Mouse (Mus musculus) left cerebral cortex, postnatal 25 days (tissue): ENCODE results near the gene Gprin2. TPM values are rescaled to one million over a fixed set of nuclear protein-coding genes. Genes with fewer than 3 reads are reported as not detected.

ENCODE experiments used
- DNase-seq, 2 experiments: peaks; one replicate each; pipeline ENCODE4 v3.0.0; 2022; ENCODE audit warnings: low spot score in 2 of 2, mixed read lengths in 1 of 2
- intact Hi-C: fragments of 180-260 bp; cut with DNase I; formaldehyde crosslinking; loops from one replicate; pipeline ENCODE4 v1.15.1; 2025
- total RNA-seq, 2 experiments: library from RNA; stranded (reverse); gene quantifications; 2 replicates each; pipeline ENCODE4 v1.2.3; 2021

Gprin2 gene
- 1 to 10 TPM; 2.3 to 3.3 TPM for total RNA-seq

GRCm38 (mm10) chr14:34201231-34202035 lies at the start of gene Gprin2:
Gene Gprin2, minus strand, starts transcription at chr14:34201653.
- peak in 1 of 2 experiments; percentile 11 for DNase-seq
- intact Hi-C loops = no loop called here

DNA sequence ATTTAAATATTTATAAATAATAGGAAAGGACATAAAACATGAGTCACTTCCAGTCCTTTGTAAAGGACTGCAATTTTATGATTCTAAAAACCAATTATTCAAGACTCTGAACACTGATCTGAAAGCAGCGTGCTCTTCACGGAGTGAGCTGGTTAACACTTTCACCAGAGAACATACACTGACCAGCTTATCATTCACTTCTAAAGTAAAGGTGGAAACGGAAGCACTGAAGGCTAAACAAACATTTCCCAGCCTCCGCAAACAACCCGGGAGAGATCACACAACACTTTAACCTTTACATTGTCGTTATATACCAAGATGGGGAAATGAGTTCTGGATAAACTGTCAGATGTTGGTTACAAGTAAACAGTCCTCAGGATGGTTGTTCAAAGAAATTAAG lies 39.2 kb upstream of the Gprin2 start:
- DNase-seq = no peak
- intact Hi-C loops = no loop called here

- DNase-seq = no peak
- intact Hi-C loops = no loop called here
Measured at GRCm38 (mm10) chr14:34240263-34240662, 38.8 kb upstream of the Gprin2 start.

DNA sequence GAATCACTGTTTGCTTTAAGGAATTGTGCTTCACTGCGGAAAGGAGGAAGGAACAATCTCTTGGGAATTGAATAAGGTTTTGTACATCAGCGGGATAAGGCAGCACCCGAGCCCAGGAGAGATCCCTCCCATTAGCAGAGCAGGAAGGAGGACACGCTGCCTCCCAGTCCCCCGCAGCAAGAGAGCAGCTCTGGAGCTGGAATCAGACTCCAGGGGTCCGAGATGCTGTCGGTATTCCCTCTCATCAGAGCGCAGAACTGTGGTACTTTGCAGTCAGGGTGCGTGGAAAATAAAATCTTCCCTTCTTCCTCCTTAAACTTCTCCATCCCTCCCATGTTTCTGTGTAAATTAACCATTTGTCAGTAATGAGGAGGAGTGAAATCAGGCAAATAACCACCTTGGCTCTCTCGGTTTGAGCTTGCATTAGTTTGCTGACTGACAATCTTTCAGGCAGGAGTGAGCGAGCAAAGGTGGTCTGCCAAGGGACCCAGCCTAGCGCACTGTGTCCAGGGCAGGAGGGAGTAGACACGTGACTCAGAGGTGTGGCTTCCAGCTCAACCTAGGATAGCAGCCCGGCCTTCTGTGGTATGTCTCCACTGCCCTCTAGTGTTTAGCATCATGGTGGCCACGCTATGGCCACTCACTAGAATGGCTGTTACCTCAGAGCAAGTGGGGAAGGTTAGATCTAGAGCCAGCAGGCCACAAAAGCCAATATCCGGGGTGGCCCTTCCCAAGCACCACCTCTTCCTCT lies 33.4 kb upstream of the Gprin2 start:
- intact Hi-C loops = loop anchor here (2.0 kb wide), 1 partner anchor 46 kb away; no protein-coding TSS in a partner anchor

GRCm38 (mm10) chr14:34233846-34234245 lies 32.4 kb upstream of the Gprin2 start:
- intact Hi-C loops = loop anchor here (2.0 kb wide), 1 partner anchor 45 kb away; no protein-coding TSS in a partner anchor
- no peak for DNase-seq

More for the DNA sequence above, 33.4 kb upstream of the Gprin2 start:
- peak; percentile 30 to 43 for DNase-seq

DNA sequence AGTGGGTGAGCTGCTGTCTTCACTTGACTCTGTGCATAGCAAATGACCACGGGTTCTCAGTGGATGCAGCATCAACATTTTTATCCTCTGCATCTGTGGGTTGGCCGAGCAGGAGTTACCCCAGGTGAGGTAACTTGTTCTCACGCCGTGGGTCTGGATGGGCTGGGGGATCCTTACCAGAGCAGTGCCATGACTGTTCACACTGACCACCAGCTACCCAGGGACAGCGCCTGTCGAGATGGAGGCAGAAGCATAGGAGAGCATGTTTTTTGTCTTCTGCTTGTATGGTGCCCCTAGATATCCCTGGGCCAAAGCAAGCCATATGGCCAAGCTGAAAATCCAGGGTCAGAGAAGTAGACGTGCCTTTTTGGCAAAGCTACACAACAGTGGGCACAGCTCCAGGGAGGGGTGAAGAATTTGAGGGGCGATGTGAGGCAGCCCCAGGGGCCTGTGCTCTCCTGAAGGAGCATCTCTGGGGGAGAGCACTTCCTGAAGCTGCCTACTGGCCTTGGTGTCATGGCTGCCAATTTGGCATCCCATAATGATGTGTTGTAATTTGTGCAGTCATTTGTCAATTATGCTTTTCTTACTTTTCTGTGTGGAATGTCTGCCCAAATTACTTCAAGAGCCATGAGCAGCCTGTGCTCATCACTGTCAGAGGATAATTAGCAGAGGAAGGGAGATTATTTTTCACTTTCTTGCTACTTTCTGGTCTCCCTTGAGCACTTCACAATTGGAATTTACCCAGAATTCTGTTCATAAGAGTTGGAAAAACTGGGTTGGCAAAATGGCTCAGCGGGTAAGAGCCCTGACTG lies 31.6 kb upstream of the Gprin2 start:
- DNase-seq = no peak
- intact Hi-C loops = no loop called here

DNA sequence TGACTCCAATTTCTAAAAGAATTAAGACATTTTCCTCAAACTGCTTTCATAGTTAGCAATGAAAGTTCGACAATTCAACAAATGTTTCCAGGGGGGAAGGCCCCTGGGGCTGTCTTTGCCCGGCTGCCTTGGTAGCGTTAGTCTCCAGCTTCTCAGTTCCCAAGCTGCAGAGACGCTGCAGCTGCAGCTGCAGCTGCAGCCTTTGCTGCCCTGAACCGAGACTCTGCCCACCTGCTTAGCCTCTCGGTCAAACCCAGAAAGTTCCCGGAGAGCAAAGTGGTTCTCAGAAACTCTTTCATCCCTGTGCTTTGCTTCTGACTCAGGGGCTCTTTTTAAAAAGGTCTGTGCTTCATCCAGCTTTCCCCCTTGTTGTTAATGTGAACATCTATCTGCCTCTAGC lies 30.9 kb upstream of the Gprin2 start:
- intact Hi-C loops = no loop called here
- no peak for DNase-seq

DNA sequence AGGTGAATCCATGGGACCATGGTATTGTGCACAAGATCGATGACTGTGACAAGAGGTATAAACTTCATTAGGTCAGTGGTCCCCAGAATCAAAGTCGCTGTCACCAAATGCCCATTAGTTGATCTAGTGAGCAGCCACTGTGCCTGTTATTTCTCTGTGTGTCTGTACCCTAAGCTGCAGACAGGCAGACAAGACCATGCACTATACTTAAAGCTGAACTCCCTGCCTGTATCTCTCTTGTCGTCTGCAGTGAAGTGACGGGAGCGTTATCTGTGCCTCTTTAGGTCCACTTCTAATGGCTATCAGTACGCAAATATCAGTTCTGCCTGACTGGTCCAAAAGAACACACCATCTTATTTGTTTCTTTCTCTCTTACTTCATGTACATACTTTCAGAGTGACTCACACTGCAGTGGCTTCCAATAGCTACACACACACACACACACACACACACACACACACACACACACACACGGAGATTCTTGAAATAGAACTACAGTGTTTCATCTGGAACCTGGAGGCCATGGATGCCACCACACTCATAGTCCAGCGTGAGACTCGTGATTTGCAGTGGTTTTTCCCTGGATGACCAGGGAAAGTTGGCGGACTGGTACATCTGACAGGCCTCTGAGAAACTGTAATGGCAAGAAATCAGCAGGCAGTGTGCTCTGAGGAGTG lies 27.5 kb upstream of the Gprin2 start:
- no peak for DNase-seq

DNA sequence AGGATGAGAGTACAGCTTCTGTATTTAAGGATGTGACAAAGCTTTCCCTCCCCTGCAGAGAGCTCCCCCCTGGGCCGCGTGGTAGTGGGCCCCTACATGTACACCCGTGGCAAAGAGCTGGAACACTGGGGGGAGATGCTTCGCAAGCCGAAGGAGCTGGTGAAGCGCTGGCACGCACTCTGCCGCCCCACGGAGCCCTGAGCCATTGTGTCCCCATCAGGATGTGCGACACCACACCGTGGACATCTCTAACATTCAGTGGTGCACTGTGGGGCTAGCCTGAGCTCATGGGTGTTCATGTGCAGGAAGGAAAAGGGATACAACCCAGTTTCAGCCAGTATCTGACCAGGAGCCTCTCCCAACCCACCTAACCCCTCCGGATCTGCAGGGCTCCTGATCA lies 26.5 kb upstream of the Gprin2 start:
- DNase-seq = no peak
- intact Hi-C loops = no loop called here

More for the DNA sequence above, 27.5 kb upstream of the Gprin2 start:
- intact Hi-C loops = no loop called here

DNA sequence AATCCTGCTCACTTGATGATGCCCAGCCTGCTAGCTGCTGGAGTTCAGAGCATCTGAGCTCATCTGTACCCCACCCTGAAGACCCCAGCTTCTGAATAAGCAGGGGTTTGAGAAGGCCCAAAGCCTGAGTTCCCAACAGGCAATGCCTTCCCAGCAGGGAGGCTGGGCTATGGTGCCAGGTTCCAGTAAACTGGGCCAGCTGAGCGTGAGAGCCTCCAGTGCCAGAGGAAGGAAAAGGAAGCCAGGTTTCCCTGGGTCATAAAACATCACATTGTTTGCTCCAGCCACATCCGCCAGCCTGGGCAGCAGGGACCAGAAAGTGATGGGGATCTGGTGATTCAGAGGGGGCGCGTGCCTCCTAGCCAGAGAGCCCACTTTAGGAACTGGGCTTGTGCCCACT lies 25.1 kb upstream of the Gprin2 start:
- no peak for DNase-seq
- intact Hi-C loops = no loop called here

- intact Hi-C loops = no loop called here
- no peak for DNase-seq
Measured at GRCm38 (mm10) chr14:34225986-34226385, 24.5 kb upstream of the Gprin2 start.

- DNase-seq = no peak
- intact Hi-C loops = no loop called here
Measured at GRCm38 (mm10) chr14:34223362-34223898, 22.0 kb upstream of the Gprin2 start.

DNA sequence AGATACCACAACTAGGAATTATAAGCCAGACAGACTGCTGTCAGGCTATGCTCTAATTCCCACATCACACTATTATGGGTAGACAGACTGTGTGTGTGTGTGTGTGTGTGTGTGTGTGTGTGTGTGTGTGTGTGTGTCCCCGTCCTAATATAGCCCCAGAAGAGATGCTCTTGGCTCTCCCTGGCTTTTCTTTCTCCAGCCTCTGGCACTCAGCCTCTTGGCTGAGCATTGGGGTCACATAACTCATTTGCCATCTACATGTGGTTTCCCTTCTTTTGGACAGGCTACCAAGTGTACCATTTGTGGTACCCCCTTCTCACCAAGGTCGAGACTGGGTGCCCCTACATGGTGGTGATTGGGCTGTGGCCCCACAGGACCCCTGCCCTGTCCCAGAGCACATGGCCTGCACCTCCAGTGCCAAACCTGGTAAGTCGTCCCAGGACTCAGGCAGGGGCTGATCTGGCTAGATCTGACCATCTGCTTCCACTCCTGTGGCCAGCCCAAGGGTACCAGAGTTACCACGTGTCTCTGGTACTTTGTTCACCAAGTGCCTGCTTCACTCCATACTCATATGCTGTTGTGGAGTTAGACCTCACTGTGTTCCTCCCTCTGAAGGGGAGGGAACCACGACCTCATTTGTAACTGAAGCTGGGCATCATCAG lies 20.1 kb upstream of the Gprin2 start:
- intact Hi-C loops = no loop called here
- DNase-seq = no peak

GRCm38 (mm10) chr14:34220426-34220825 lies 19.0 kb upstream of the Gprin2 start:
- intact Hi-C loops = no loop called here
- no peak for DNase-seq

DNA sequence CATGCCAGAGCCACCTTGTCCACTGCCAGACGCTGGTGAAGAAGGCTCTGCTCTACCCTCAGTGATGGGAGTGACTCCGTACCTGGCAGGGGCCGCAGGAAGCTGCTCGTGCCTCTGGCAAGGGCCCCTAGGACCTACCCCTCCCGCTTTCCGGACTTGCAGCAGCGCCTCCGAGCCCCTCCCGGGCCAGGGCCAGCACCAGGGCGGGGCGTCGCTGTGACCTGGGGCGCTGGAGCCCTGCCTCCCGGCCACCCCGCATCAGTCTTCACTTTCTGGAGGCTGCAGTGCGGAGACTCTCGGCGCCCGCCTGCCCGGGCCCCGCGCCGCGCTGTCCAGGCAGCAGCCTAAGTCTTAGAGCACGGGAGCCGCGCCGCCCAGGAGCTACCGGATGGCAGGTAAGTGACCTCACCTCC lies 18.3 kb upstream of the Gprin2 start:
- no peak for DNase-seq
- intact Hi-C loops = no loop called here

- no peak for DNase-seq
- intact Hi-C loops = no loop called here
Measured at GRCm38 (mm10) chr14:34219295-34219694, 17.8 kb upstream of the Gprin2 start, which contains the start of gene Syt15. Gene Syt15, plus strand, starts transcription at chr14:34219595.

GRCm38 (mm10) chr14:34215451-34216127 lies 14.1 kb upstream of the Gprin2 start:
- intact Hi-C loops = no loop called here
- DNase-seq = no peak

DNA sequence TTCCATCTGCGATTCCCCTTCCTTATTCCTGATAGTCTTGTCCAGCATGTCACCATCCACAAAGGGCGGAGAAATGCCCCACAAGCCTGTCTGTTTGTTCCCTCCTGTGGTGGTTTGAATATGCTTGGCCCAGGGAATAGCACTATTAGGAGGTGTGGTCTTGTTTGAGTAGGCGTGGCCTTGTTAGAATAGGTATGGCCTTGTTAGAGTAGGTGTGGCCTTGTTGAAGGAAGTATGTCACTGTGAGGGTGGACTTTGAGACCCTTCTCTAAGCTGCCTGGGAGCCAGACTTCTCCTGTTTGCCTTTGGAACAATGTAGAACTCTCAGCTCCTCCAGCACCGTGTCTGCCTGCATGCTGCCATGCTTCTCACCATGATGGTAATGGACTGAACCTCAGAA lies 8.5 kb upstream of the Gprin2 start:
- no peak for DNase-seq
- intact Hi-C loops = loop anchor here (5.0 kb wide), 1 partner anchor 128 kb away; no protein-coding TSS in a partner anchor
